Mouse (Mus musculus) kidney, postnatal 14 days (tissue): ENCODE measurements at regions not wholly inside any gene's neighbourhood (a gene's known extent, or its start where the extent isn't known, plus 50 kb on each side); places are given as distances from the start of the nearest gene placed in this dataset.

ENCODE experiments used
- DNase-seq: peaks from one replicate; pipeline ENCODE4 v3.0.0; 2022; ENCODE audit warnings: mixed read lengths

DNA sequence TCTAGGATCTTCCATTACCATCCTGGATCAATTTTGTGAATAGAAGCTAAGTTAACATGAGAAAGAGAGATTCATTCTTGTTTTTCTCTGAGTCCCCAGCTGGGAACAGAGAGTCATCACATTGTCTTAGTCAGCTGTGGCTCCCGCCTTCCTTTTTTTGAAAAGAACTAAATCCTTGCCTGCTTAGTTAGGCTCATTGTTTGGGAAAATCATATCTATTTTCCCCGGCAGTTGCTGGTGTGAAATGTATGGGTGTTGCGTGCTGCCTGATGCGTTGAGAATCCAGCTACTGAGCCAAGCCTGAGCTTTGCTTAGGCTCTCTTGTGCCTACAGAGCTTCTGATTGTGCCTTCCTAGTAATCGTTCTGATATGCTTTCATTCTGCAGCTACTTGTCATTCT lies 66.3 kb downstream of the Fam50b start:
- no peak for DNase-seq

DNA sequence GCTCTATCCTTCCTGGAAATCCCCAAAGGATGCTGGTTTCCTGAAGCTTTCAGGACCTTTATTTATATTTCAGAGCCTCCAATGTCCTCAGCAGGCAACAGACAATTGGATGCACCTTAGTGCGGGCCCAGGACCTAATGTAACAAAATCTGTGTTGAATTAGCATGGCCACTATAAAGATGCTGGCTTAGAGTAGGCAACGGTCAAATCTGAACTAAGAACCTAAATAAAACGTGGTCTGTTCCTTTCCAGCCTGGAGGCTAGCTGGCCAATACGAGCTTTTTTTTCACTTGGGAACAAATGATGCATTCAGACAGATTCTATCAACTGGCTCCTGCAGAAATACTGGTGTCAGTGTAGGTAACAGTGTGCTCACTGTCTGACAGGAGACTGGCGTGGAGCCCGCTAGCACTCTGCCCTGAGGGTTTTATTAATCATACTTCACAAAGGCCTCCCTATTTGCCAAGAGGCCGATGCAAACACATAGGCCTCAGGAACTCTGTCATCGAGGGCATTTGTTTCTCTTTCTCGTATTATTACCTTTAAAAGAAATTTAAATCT lies 68.5 kb upstream of the Prpf4b start:
- DNase-seq, result peak; percentile 14

DNA sequence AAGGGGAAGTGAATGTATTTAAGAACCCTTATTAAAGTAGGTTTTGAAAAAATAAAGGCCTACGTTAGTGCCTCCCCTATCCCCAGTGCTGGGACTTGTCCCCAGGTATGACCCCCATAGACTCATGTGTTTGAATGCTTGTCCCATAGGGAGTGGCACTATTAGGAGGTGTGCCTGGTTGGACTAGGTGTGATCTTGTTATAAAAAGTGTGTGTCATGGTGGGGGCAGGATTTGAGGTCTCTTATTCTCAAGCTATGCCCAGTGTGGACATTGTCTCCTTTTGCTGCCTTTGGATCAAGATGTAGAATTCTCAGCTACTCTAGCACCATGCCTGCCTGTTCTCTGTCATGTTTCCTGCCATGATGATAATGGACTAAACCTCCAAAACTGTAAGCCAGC lies 65.6 kb upstream of the Prpf4b start:
- no peak for DNase-seq

DNA sequence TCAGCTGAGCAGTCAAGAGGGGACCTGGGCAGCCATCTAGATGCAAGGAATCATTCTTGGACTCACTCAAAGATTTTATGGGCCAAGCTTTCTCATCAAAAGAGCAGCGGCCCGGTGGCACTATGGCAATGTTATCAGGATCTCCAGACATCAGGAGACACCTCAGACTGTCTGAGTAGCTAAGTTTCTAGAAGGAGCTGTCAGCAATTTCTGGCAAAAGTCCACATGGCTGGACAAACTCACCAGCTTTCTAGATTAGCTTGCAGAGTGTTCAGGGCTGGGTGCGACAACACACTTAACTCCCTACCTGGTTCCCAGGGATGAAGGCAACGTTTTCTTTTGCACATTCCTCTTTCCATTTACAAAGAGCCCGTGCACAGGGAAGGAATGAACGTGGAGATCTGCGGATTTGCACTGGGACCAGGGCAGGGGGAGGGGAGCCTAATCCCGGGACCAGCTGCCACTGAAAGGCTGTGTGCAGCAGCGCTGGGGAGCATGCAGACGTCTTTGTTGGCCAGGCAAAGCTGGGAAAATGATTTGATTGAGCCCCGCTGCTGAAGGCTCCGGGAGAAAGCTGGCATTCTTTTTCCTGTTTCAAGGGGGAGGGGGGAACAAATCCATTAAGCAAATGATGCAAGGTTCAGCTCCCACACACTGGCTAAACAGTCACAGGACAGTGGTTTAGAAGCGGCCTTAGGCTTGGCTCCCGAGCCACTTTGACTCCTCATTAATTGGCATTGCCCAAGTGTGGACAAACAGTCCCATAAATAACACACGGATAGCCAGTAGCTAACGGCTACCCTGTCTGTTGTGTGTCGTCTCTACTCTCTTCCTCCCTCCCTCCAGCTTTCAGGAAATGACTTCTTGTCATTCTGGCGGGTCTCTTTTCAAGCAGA lies 60.7 kb upstream of the Prpf4b start:
- peak; percentile 10 for DNase-seq

DNA sequence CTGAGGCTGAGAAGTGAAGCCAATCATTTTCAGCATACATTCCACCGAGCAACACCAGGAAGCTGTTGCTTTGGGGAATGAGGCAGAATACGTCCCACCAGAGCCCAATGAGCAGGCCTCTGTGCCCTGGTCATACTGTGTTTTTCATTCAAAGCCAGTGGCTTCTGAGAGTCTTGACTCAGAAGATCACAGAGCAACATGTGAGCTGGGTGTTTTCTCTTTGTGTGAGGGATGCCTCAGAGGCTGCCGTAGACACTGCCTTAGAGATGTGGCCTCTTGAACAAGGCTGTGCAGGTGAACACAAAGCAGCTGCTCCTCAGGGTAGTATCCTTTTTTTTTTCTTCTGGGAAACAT lies 60.1 kb upstream of the Prpf4b start:
- no peak for DNase-seq

DNA sequence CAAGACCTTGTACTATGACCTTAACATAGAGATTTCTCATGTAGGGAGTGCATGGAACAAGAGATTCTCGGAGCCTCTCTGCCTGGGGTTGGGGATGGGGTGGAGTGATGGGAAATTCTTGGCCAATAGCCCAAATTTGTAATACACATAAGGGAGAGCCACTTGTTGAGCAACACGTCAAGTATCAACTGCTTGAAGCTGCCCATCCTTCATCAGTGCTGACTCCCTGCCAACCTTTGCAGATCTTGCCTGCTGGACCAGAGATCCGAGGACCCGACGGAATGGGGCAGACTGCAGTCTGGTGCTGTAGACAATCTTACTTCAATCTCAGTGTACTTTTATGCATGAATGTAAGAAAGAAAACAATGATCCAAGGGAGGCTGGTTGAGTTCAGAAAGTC lies 56.9 kb upstream of the Prpf4b start:
- DNase-seq, result no peak

DNA sequence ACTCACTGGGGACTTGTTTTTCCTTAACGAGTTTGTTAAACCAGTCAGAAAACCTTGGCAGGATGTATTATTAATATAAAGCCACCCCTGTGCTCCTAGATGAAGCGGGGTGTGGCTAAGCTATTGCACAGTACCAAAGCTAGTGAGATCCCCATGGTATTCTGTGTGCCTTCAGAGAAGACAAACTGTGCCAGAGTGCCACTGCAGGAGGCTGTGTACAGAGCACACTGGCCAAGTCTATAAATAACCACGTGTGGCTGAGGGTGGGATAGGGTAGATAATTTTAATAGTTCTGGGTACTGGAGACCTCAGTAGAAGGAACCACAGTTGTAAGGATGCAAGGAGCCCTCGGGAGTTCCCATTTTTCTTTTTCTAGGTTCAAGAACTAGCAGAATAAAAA lies 54.7 kb upstream of the Prpf4b start:
- DNase-seq, result no peak

DNA sequence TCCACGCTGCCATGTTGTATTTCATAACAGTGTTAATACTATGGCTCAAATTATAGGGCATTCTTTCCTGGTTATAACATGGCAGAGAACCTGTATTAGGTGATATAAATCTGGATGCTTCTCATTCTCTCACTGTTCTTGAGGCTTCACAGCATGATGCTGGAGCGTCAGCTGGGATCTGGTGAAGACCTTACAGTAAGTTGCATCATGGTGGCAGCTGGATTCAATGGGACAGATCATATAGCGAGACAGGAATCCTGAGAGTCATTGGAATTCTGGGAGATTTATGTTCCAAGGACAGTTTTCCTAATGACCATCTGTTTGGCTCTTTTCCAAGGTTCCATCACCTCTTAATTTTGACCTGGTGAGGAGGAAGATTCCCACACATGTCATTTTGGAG lies 53.2 kb upstream of the Prpf4b start:
- DNase-seq, result no peak

DNA sequence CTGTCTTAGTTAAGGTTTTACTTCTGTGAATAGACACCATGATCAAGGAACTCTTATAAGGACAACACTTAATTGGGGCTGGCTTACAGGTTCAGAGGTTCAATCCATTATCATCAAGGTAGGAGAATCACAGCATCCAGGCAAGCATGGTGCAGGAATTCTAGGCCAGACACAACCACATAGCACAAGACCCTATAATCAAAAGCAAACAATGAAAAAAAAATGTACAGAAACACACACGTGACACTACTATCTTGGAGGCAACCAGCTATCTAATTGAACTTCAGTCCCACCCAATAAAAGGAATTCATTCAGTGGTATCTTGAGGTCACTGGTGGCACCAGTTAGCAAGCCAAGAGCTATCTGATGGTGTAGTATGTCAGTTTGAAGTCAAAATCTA lies 50.9 kb upstream of the Prpf4b start:
- no peak for DNase-seq
